Mouse (Mus musculus) left cerebral cortex, adult 18-20 months (tissue): ENCODE results near the gene Ccnl2. TPM values are rescaled to one million over a fixed set of nuclear protein-coding genes. Genes with fewer than 3 reads are reported as not detected.

Experiments used
- DNase-seq, 2 experiments: peaks; one replicate each; pipeline ENCODE4 v3.0.0; 2021 to 2022; ENCODE audit warnings: low spot score in 2 of 2, mixed read lengths in 1 of 2
- microRNA-seq, 2 experiments: library from miRNA; unstranded; fragments of <30 nt; microRNA quantifications; one replicate each; pipeline ENCODE4 v1.2.0; 2021
- total RNA-seq, 2 experiments: library from RNA; stranded (reverse); gene quantifications; 2 replicates each; pipeline ENCODE4 v1.2.3; 2021

The Ccnl2 gene
- total RNA-seq, 2 experiments from 2014 or later, result 60.1 to 65.5 TPM

DNA sequence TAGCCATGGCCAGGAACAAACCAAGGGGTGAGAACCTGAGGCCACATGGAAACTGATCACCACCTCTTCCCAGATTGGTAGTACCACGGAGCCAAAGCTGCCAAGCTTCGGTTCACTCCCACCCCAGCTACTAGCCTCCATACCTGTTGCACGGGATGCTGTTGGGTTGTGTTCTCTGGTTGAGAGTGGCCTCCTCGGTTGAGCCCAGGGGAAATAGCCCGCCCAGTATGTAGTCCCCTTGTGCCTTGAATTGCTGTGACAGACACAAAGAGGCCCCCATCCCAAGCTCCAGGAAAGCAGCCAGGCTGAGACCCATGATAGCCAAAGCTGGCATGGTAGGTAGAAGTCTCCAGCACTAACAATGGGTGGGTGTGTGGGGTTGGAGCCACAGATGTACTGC is 50.7 kb downstream of the Ccnl2 start, which contains the start of gene Tas1r3:
Tas1r3 (minus strand) TSS at position 362 of the 400 bp plus-strand sequence.
- no peak for DNase-seq

DNA sequence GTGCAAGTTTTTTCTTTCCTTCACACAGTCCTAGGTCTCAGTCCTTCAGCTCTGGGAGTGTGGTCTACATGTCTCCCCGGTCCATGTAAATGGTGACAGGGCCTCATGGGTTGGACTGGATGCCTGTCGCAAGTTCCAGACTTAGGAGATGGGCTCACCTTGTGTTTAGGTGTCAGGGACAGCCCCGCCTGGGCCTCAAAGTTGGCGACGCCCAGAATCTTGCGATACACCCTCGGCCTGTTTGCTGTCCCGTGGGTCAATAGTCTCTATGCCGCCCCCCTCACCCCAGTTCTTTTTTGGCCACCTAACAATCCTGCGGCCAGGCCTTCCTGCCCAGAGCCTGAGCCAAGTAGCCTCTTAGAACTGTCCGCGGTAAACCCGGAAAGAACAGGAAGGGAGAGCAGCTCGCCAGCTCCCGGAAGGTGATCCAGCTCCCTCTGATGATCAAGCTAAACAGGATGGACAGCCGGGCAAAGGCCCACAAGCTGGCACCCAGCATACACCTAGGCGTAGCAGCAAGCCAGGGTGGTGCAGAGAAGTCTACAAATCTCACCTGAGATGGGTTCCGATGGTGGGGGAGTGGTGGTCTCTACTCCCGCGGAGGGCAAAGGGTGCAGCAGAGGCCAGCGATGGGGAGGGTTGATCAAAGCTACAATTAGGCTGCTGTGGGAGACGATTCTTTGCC is 56.5 kb downstream of the Ccnl2 start:
- no peak for DNase-seq

DNA sequence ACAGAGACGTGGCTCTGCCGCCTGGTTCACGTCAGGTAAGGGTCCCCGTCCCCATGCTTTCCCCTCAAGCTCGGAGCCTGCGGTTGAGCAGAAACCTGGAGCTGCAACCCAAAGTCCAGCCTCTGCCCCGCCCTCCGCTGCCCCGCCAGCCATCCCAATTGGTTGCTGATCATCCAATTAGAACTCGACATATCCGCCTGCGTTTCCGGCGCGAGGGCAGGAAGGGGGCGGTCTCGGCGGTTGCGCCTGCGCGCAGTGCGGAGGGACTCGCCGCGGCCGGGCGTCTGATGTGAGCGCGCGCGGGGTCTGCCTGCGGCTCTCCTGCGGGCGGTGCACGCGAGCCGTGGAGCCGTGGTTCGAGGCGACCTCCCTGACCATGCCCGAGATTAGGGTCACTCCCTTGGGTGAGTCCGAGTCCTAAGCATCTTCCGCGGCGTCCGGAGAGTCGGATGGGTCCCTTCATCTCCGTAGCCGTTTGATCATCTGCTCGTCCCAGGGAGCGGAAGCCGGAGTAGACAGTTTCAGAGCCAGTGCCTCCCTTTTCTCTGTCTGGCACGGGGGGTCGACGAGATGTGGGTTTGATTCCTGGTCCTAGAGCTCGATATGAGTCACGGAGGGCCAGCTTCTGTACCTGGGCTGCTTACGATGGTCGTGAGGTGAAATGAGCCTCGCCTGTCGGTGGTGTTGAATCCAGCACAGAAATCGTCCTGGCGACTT is 57.2 kb downstream of the Ccnl2 start, which contains the start of the genes Cptp and Ints11:
Cptp (minus strand) TSS at position 124 of the 717 bp plus-strand sequence.
Ints11 (plus strand) TSS at position 230 of the 717 bp plus-strand sequence.
- DNase-seq, result peak; percentile 96 to 97

DNA sequence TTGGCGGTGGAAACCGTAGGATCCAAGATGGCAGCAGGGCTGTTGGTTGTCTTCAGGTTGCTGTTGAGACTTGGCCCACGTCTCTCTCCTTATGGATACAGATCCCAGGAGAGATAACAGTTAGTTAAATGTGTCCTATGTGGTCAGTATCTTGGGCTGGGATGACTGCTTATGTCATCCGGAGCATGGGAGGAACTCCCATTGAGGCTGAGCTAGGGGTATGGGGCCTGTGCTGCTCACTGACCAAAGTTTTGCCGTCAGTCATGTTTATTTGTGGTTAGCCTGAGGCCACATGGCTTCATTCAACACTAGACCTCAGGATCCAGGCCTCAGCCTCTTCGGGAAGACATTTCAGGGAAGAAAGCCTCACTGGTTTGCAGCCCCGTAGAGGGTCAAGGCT is 59.1 kb downstream of the Ccnl2 start:
- no peak for DNase-seq

Small RNAs within 50 kb of the gene (microRNA-seq; reads per million reads assigned to microRNA genes)
- 0 reads per million in 2 experiments for gene Gm27743

Other genes with a start within 250 kb of the Ccnl2 start
- 10 to 100 TPM; 47.2 to 48.9 TPM for gene Slc35e2, start 211.1 kb upstream of the Ccnl2 start, total RNA-seq
- 10 to 100 TPM; 47.1 to 49.4 TPM for gene Cdk11b, start 187.6 kb upstream of the Ccnl2 start, total RNA-seq
- not detected for gene Gm10563, start 167.1 kb upstream of the Ccnl2 start, total RNA-seq
- 1 to 10 TPM; 2.4 to 4.6 TPM for gene Mmp23, start 159.1 kb upstream of the Ccnl2 start, total RNA-seq
- 100 to 1,000 TPM; 128 to 129 TPM for gene Mib2, start 143.3 kb upstream of the Ccnl2 start, total RNA-seq
- 10 to 100 TPM; 27.8 to 32.8 TPM for gene Fndc10, start 118.1 kb upstream of the Ccnl2 start, total RNA-seq
- 10 to 100 TPM; 90.6 to 97.4 TPM for gene Ssu72, start 107.7 kb upstream of the Ccnl2 start, total RNA-seq
- gene Tmem240, start 77.7 kb upstream of the Ccnl2 start, total RNA-seq, result 10 to 100 TPM; 51.1 to 53.0 TPM
- 10 to 100 TPM; 48.3 to 55.6 TPM for gene Atad3a, start 51.4 kb upstream of the Ccnl2 start, total RNA-seq
- 10 to 100 TPM; 15.6 to 17.6 TPM for gene Vwa1, start 37.8 kb upstream of the Ccnl2 start, total RNA-seq
- gene Tmem88b, start 26.6 kb upstream of the Ccnl2 start, total RNA-seq, result 10 to 100 TPM; 16.4 to 19.0 TPM
- gene Ankrd65, start 22.1 kb upstream of the Ccnl2 start, total RNA-seq, result under 1 TPM in 1 of 2 experiments, not detected in 1; 0.44 TPM
- gene Mrpl20, start 9.6 kb upstream of the Ccnl2 start, total RNA-seq, result 10 to 100 TPM; 84.9 to 89.4 TPM
- 100 to 1,000 TPM; 103 to 110 TPM for gene Aurkaip1, start 18.8 kb downstream of the Ccnl2 start, total RNA-seq
- 1 to 10 TPM; 6.2 to 7.3 TPM for gene Mxra8, start 27.2 kb downstream of the Ccnl2 start, total RNA-seq
- gene Dvl1, start 34.9 kb downstream of the Ccnl2 start, total RNA-seq, result 10 to 100 TPM; 88.0 to 96.3 TPM
- under 1 TPM; 0.23 TPM for gene Tas1r3, start 50.9 kb downstream of the Ccnl2 start, total RNA-seq
- 10 to 100 TPM; 23.1 to 33.8 TPM for gene Cptp, start 57.0 kb downstream of the Ccnl2 start, total RNA-seq
- gene Ints11, start 57.1 kb downstream of the Ccnl2 start, total RNA-seq, result 10 to 100 TPM; 31.7 to 33.9 TPM
- 10 to 100 TPM; 54.9 to 58.6 TPM for gene Pusl1, start 79.3 kb downstream of the Ccnl2 start, total RNA-seq
- gene Acap3, start 79.3 kb downstream of the Ccnl2 start, total RNA-seq, result 100 to 1,000 TPM; 124 to 128 TPM
- 10 to 100 TPM; 67.6 to 70.3 TPM for gene Ube2j2, start 131.3 kb downstream of the Ccnl2 start, total RNA-seq
- 10 to 100 TPM; 16.6 to 17.7 TPM for gene C1qtnf12, start 149.8 kb downstream of the Ccnl2 start, total RNA-seq
- 10 to 100 TPM in 1 of 2 experiments, 1 to 10 TPM in 1; 8.9 to 10.7 TPM for gene B3galt6, start 180.2 kb downstream of the Ccnl2 start, total RNA-seq
- 100 to 1,000 TPM; 213 to 215 TPM for gene Sdf4, start 180.4 kb downstream of the Ccnl2 start, total RNA-seq
- gene Tnfrsf4, start 201.4 kb downstream of the Ccnl2 start, total RNA-seq, result 1 to 10 TPM in 1 of 2 experiments, under 1 TPM in 1; 0.95 to 2.3 TPM
- gene Tnfrsf18, start 213.7 kb downstream of the Ccnl2 start, total RNA-seq, result not detected
- gene Ttll10, start 246.9 kb downstream of the Ccnl2 start, total RNA-seq, result not detected